Mouse (Mus musculus) brain, embryonic 14.5 days (tissue): ENCODE results near the gene Fam76b.

Experiments
- CTCF ChIP-seq: fragments of 200-500 bp; IDR thresholded peaks from 2 replicates; pipeline ENCODE4 v1.5.1; 2012; ENCODE audit warnings: inconsistent platforms, mild to moderate bottlenecking, moderate library complexity, borderline replicate concordance; ENCODE audit not compliant: insufficient read depth, insufficient read length; ENCODE audit errors: extremely low read depth
- POLR2A ChIP-seq: fragments of 200-500 bp; IDR thresholded peaks from 2 replicates; pipeline ENCODE4 v1.6.1; 2012; ENCODE audit warnings: mild to moderate bottlenecking, inconsistent platforms, borderline replicate concordance; ENCODE audit not compliant: poor library complexity, insufficient read depth, insufficient read length, severe bottlenecking; ENCODE audit errors: extremely low read depth

GRCm38 (mm10) chr9:13893044-13893443 is 65.5 kb downstream of the Fam76b start:
- no peak for TF ChIP-seq POLR2A
- no peak for TF ChIP-seq CTCF
